Mouse (Mus musculus) midbrain, embryonic 10.5 days (tissue): ENCODE data around the gene Cep128. TPM values are rescaled to one million over a fixed set of nuclear protein-coding genes. Genes with fewer than 3 reads are reported as not detected.

Experiments used
- DNase-seq: peaks from one replicate; pipeline ENCODE4 v3.0.0-alpha.2; 2017; ENCODE audit warnings: low spot score
- H3K27ac ChIP-seq: fragments of 300-500 bp; sonication (generic); replicated peaks from 2 replicates; pipeline ENCODE4 v1.5.1; 2016; ENCODE audit warnings: mild to moderate bottlenecking
- H3K27me3 ChIP-seq: fragments of 300-500 bp; sonication (generic); 2 replicates; pipeline ENCODE4 v1.6.1; 2016; ENCODE audit warnings: low read depth, mild to moderate bottlenecking; ENCODE audit not compliant: poor library complexity, severe bottlenecking
- H3K36me3 ChIP-seq: fragments of 300-500 bp; sonication (generic); 2 replicates; pipeline ENCODE4 v1.6.1; 2016; ENCODE audit warnings: mild to moderate bottlenecking, moderate library complexity
- H3K4me1 ChIP-seq: fragments of 300-500 bp; sonication (generic); 2 replicates; pipeline ENCODE4 v1.6.1; 2016
- H3K4me3 ChIP-seq: fragments of 300-500 bp; sonication (generic); 2 replicates; pipeline ENCODE4 v1.5.1; 2016; ENCODE audit warnings: mild to moderate bottlenecking, moderate library complexity
- H3K9me3 ChIP-seq: fragments of 300-500 bp; sonication (generic); replicated peaks from 2 replicates; pipeline ENCODE4 v1.6.1; 2016; ENCODE audit warnings: mild to moderate bottlenecking
- WGBS: fragments of 180-500 bp; shearing (Covaris S2); methylation state at CpG from one replicate; pipeline ENCODE4 v1.1.7; 2016; 5-methylcytosine and 5-hydroxymethylcytosine counted together
- microRNA-seq: library from miRNA; unstranded; fragments of <30 nt; microRNA quantifications from one replicate; pipeline ENCODE4, GENCODE M21; 2017
- polyA plus RNA-seq: library from polyadenylated mRNA; unstranded; fragments of >200 nt; fragmentation: Nextera tagmentation; extraction: Ambion mirVana; gene quantifications from 2 replicates; pipeline ENCODE4 v1.2.1, GENCODE M21; 2016

Gene Cep128
- polyA plus RNA-seq, 1 experiment from 2014 or later = 9.7 TPM

GRCm38 (mm10) chr12:90961386-90962017, 422.7 kb downstream of the Cep128 start:
- 84% methylated on average over 5 of the region's 5 CpGs for WGBS

GRCm38 (mm10) chr12:90954740-90955473, 429.3 kb downstream of the Cep128 start:
- Histone ChIP-seq H3K36me3 (no peaks in the 10 kb centered on the region), H3K4me1 (no peaks in the 10 kb centered on the region), H3K27ac (no peak overlapping the region), H3K9me3 (no peaks in the 10 kb centered on the region), H3K27me3 (no peaks in the 10 kb centered on the region), H3K4me3 (no peak overlapping the region)
- DNase-seq = no peak
- 84% methylated on average over 7 of the region's 7 CpGs for WGBS

More at GRCm38 (mm10) chr12:90961386-90962017, 422.7 kb downstream of the Cep128 start:
- Histone ChIP-seq H3K4me3 (no peak overlapping the region), H3K27ac (no peak overlapping the region), H3K9me3 (no peaks in the 10 kb centered on the region), H3K36me3 (no peaks in the 10 kb centered on the region), H3K4me1 (no peaks in the 10 kb centered on the region), H3K27me3 (no peaks in the 10 kb centered on the region)
- no peak for DNase-seq

Small RNA genes lying within 50 kb of the gene (microRNA-seq; reads per million reads assigned to microRNA genes)
- gene Gm44370 = not detected

Other genes with a start within 250 kb of the Cep128 start
- gene Tshr, start 154 bp upstream of the Cep128 start, polyA plus RNA-seq = 0.05 and 0.21 TPM in 2 replicates
- gene Gtf2a1, start 206.1 kb upstream of the Cep128 start, polyA plus RNA-seq = 62.9 and 74.4 TPM in 2 replicates